ENCODE assay signal across 8 mouse cellular contexts in genomic region chr6:31938216-31938814, GRCm38 (mm10).
DNase-seq lines count a peak whose midpoint lies in the region; ATAC-seq and TF ChIP-seq lines count a peak whose summit lies in the region.

No protein-coding gene starts in this region.

- peaks cover 8% of the 10 kb centered on the region; the same call in 1 of the 2 replicates for H3K9me3 ChIP-seq in E14TG2a.4 (ENCODE audit: low read length)
- H3K9me3 ChIP-seq in forebrain, embryonic 13.5 days (replicated peaks): no peaks in the 10 kb centered on the region

- intact Hi-C loops in heart, postnatal 14 days (cut with DNase I): loop anchor here (1.0 to 5.0 kb wide), 4 partner anchors 276 to 1188 kb away; no protein-coding TSS in a partner anchor

- H3K4me1 ChIP-seq in E14TG2a.4 (replicated peaks; ENCODE audit: low read depth, low read length): peaks cover 60% of the 10 kb centered on the region
- H3K4me1 ChIP-seq in forebrain, embryonic 13.5 days: peaks cover 15% of the 10 kb centered on the region
- no peaks in the 10 kb centered on the region for H3K4me1 ChIP-seq in lung, adult 2 months (ENCODE audit: control insufficient read depth, insufficient read depth, low read length)
- peaks cover 4% of the 10 kb centered on the region for H3K4me1 ChIP-seq in thymus, adult 2 months (replicated peaks; ENCODE audit: control insufficient read depth, insufficient read depth, low read length)

- no peak for TF ChIP-seq POLR2A in lung, adult 2 months (IDR thresholded peaks at IDR 0.05; ENCODE audit: borderline replicate concordance, extremely low read depth, low read depth, low read length)
- no peak for TF ChIP-seq POLR2A in thymus, adult 2 months (IDR thresholded peaks at IDR 0.05; ENCODE audit: control insufficient read depth, extremely low read depth, insufficient read depth, low read length, poor library complexity)

- WGBS in forebrain, embryonic 13.5 days: 5% methylated on average over 20 of the region's 20 CpGs
- 5% methylated on average over 20 of the region's 20 CpGs for WGBS in lung, adult 2 months
- WGBS in thymus, adult 2 months: 10% methylated on average over 20 of the region's 20 CpGs

- no peaks in the 10 kb centered on the region for H3K36me3 ChIP-seq in E14TG2a.4 (ENCODE audit: insufficient read depth, low read length)
- H3K36me3 ChIP-seq in forebrain, embryonic 13.5 days (ENCODE audit: poor library complexity, severe bottlenecking): no peaks in the 10 kb centered on the region
- H3K36me3 ChIP-seq in thymus, adult 2 months (ENCODE audit: control insufficient read depth, insufficient read depth, low read length): no peaks in the 10 kb centered on the region

- peaks cover 9% of the 10 kb centered on the region for H3K27me3 ChIP-seq in E14TG2a.4 (ENCODE audit: insufficient read depth, low read length)
- H3K27me3 ChIP-seq in forebrain, embryonic 13.5 days: peaks cover 9% of the 10 kb centered on the region
- no peaks in the 10 kb centered on the region for H3K27me3 ChIP-seq in thymus, adult 2 months (ENCODE audit: control insufficient read depth, insufficient read depth, low read length)

- TF ChIP-seq CTCF in E14TG2a.4 (conservative IDR thresholded peaks at IDR 0.05; ENCODE audit: low read length): peak; percentile 39
- peak; percentile 84 for TF ChIP-seq CTCF in lung, adult 2 months (IDR thresholded peaks at IDR 0.05; ENCODE audit: insufficient read depth, low read length)
- TF ChIP-seq CTCF in thymus, adult 2 months (IDR thresholded peaks at IDR 0.05; ENCODE audit: borderline replicate concordance, control insufficient read depth, extremely low read depth, insufficient read depth, low read length, poor library complexity): peak; percentile 75; the same call in 1 of the 2 replicates

- H3K4me3 ChIP-seq in E14TG2a.4 (replicated peaks; ENCODE audit: low read length): peak overlapping the region; percentile 43; the same call in 1 of the 2 replicates
- peak overlapping the region; percentile 36 for H3K4me3 ChIP-seq in forebrain, embryonic 13.5 days
- H3K4me3 ChIP-seq in lung, adult 2 months (replicated peaks; ENCODE audit: extremely low read depth, low read depth, low read length): peak overlapping the region; percentile 58
- peak overlapping the region; percentile 23 for H3K4me3 ChIP-seq in thymus, adult 2 months (ENCODE audit: control insufficient read depth, insufficient read depth, low read length)

- no peak overlapping the region for H3K27ac ChIP-seq in forebrain, embryonic 13.5 days
- H3K27ac ChIP-seq in thymus, adult 2 months (ENCODE audit: control insufficient read depth, insufficient read depth, low read length): no peak overlapping the region

- peak overlapping the region; percentile 66 for H3K4me2 ChIP-seq in forebrain, embryonic 13.5 days

- ATAC-seq in forebrain, embryonic 13.5 days: peak; percentile 86

- peak; percentile 54 for DNase-seq in c-Kit-positive CD71-negative TER-119-negative erythroid progenitor cells, embryonic 14.5 days (ENCODE audit: low read depth)
- peak; percentile 78 to 91 for DNase-seq in heart, postnatal 14 days
- peak; percentile 80 to 95 for DNase-seq in layer of hippocampus, adult 18-20 months (ENCODE audit: low spot score in 2 of 2)
- peak; percentile 62 for DNase-seq in lung, adult 2 months
- peak; percentile 45 for DNase-seq in ovary, adult 18-20 months (ENCODE audit: low spot score)
- DNase-seq in thymus, adult 2 months: peak; percentile 71

- peak overlapping the region; percentile 58 for H3K9ac ChIP-seq in forebrain, embryonic 13.5 days
